Mouse (Mus musculus) cerebellum, postnatal 10 days (tissue): ENCODE data around the gene Il5ra.
A peak's percentile ranks its signal among the peaks of the same experiment; 100 is the strongest.

Experiments used
- DNase-seq, 2 experiments: peaks; one replicate each; pipeline ENCODE4 v3.0.0; 2021; ENCODE audit warnings: mixed read lengths in 2 of 2

Gene Il5ra

DNA sequence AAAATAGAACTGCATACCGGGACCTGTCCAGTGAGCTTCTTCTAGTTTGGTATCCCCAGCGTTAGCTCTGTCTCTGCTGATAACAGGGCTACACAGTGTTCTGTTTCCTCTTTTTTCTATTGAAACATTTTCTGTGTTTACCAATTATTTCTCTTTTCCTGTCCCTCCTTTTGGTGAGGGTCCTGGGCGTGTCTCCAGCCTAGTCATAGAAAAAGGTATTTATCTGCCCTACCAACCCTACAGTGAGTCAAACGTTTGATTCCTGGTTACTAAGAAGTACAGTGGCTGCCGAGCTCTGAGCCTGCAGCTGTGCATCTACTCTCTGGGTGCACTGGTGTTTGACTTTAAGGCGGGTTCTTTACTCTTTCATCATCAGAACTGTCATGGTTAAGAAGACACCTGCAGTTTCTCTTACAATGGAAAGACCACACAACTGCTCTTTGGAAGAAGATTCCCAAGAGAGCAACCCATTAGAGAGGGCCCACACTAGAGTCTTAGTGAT lies at the start of gene Il5ra:
TSS of gene Il5ra (minus strand) at position 151 of the 502 bp plus-strand sequence.
- DNase-seq, result no peak

GRCm38 (mm10) chr6:106794094-106794814 lies 45.4 kb upstream of the Il5ra start:
- no peak for DNase-seq

DNA sequence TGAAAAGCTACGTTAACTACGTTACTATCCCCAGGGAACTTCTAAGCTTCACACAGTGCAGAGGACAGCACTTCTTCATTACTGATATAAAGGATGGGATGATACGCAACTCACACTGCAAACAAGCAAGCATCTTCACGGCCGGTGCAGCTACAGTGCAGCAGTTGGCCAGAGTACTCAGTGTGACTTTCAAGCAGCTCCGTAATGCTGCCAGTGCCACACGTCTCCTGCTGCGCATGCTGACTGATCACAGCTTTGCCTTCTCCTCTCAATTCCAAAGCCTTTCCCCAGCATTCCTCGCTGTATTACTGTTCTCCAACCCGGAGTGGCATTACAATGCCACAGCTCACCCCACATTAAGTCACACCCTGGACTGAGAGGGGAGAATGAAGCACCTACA lies 44.8 kb upstream of the Il5ra start:
- DNase-seq, result no peak

DNA sequence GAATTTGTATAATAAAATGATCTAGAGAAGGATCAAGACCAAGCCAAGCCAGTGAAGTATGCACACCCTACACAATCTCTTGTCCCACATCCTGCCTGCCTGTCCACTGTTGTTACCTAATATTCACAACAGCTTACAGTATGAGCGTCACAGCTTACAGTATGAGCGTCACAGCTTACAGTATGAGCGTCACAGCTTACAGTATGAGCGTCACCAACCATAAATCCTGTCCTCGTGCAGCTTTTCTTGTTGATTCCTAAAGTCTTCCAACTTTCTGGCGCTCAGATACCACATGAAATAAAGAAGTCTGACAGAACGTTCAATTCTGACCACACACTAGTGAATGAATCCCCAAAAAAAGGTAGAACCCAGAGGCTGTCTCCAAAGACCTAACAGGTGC lies 44.3 kb upstream of the Il5ra start:
- DNase-seq, result no peak

- DNase-seq, result no peak
These were observed 43.6 kb upstream of the Il5ra start for GRCm38 (mm10) chr6:106792486-106792885.

GRCm38 (mm10) chr6:106791429-106791828 lies 42.6 kb upstream of the Il5ra start:
- DNase-seq, result no peak

GRCm38 (mm10) chr6:106787138-106787537 lies 38.3 kb upstream of the Il5ra start:
- DNase-seq, result no peak

- DNase-seq, result no peak
These were observed 21.2 kb upstream of the Il5ra start for GRCm38 (mm10) chr6:106770046-106770445.

DNA sequence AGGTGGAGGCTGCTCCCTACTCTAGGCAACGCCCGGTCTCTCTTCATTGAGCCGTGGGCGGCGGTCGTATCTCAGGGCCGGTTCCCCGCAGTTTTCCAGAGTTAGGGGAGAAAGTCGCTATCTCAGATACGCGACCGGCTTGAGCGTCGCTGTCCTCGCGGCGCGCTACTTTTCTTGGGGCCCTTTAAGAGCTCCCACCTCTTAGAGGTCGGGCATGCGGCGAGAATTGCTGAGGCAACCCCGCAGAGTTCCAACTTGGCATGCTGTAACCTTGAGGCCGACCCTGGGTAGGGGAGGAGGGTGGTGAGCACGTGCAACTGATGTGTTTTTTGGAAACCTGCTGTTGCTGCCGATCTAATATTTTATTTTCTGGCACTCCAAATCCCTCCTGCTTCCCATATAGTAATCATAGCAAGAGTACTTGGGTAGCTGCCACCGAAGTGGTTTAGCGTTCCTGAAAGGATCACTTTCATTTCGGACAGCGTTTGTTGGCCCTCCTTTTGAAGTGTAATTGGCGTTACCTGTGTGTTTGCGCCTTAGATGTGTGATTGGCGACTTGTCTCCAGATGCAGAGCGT lies 20.5 kb upstream of the Il5ra start:
- DNase-seq, result no peak

DNA sequence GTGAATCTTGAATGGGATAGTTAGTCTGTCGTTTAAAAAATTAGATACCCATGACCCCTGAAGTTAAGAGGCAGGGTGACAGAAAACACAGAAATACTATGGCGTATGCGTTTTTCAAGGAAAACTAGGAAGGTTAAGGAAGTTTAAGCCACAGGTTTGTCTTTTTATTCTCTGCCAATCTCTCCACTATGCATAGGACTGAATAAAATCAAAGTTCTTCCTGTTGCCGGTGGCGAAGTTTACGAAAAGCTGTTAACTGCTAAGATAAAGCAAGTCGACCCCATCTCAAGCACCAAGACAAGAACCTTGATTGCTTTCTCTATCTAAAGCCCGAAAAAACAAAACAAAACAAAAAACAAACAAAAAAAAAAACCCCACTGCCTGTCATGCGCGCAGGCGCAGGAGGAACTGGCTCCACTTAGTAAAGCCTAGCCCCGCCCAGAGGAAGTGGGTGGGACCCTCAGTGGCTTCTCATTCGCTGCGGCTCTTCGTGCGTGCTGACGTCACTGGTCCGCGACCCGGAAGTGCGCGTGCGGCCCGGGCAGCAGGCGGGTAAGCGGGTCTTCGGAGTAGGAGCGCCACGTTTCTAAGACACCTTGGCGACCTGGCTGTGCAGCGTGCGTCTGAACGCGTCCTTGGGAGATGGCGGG lies 19.9 kb upstream of the Il5ra start, which contains the start of gene Trnt1:
TSS of gene Trnt1 (plus strand) at position 481 of the 650 bp plus-strand sequence.
- DNase-seq, result peak; percentile 99

GRCm38 (mm10) chr6:106766774-106767173 lies 17.9 kb upstream of the Il5ra start:
- DNase-seq, result no peak

DNA sequence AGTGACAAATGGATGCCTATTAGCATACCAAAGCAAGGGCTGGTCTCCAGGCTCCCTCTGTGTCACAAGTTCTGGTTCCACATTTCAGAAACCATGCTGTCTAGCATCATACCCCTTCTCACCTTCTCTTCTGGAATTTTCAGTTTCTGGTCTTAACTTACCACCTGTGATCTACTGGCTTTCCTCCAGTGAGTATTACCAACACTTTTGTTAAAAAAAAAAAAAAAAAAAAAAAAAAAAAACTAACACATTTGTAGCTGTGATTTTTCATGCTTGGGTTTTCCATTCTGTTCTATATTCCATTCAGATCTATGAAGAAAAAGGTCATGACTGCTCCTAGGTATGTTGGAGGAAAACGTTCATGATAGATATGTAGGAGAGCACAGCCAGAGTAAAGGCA lies 17.1 kb upstream of the Il5ra start:
- DNase-seq, result no peak

DNA sequence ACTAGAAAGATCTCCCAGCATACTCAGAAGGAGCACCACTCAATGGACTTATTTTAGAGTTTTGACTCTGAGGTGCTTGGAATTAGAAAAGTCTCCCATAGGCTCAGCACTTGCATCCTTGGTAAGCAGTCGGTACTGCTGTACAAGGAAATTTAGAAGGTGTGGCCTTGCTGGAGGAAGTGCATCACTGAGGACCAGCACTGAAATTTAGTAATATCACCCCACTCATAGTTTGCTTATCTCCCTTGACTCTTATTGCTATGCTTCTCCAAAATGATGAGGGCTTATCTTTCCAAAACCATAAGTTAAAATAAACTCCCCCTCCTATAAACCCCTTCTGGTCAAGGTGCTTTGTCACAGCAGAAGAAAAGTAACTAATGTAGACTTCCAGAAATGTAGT lies 12.6 kb upstream of the Il5ra start:
- no peak for DNase-seq

GRCm38 (mm10) chr6:106760473-106761218 lies 11.8 kb upstream of the Il5ra start:
- no peak for DNase-seq

GRCm38 (mm10) chr6:106758299-106758698 lies 9.5 kb upstream of the Il5ra start:
- no peak for DNase-seq

DNA sequence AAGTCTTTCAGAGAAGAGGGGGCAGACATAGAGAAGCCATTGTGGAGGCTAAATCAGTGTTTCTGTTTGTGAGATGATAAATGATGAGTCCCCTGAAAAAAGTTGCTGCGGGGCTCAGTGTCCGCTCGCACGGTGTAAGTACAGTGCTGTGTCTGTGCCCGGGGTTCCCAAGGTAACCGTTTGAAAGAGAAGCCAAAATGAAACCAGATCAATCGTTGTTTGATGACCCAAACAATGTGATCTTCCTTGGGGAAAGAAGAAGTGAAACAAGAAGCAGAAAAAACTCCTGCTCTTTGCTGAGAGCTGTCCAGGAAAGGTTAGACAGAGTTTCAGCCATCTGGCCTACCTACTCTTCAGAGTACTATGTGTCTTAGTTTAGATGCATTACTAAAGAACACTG lies 1.5 kb upstream of the Il5ra start:
- DNase-seq, result no peak

- DNase-seq, result no peak
These were observed 1.0 kb downstream of the Il5ra start for GRCm38 (mm10) chr6:106747804-106748203.

GRCm38 (mm10) chr6:106747251-106747650 lies 1.6 kb downstream of the Il5ra start:
- no peak for DNase-seq

- no peak for DNase-seq
These were observed 3.0 kb downstream of the Il5ra start for GRCm38 (mm10) chr6:106745673-106746394.

DNA sequence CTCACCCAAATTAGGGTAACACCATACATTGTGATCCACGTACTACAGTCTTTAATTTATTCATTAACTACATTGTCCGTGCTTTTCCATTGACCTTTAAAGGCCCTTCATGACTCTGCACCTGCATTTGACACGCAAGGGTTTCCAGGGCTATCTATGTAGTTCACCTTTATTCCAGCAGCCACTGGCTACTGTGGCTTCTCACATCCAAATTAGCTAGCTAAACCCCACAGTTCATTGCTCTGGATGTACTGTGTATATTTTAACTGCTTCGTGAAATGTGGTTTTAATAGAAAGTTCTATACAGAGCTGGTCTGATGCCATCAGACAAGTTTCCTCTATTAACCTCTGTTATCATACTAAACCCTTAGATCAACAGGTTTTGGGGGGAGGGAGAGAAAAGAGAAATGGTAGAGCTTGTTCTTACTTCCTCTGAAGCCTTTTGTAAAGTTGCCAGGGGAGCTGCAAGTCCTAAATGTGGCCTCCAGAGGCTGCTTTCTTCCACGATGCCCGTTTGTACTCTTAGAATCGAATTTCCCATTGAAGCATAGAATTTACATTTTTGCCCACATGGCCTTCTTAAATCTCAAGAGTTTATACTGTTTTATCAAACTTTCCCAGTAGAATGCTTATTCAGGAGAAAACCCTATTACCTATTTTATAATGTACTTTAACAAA lies 5.1 kb downstream of the Il5ra start:
- no peak for DNase-seq

- no peak for DNase-seq
These were observed 8.5 kb downstream of the Il5ra start for GRCm38 (mm10) chr6:106740244-106740825.
